Mouse (Mus musculus): ENCODE measurements around the gene Spic.
"Not testable (repeated sequence)": the region's sequence is repeated elsewhere in the genome, so short reads cannot be mapped to it uniquely, and the experiment has no call there.

Spic gene

GRCm38 (mm10) chr10:88684925-88685324, at the start of gene Spic:
Gene Spic (minus strand): TSS chr10:88685015.
- in situ Hi-C loops (cut with MboI, MseI), result no loop called here

GRCm38 (mm10) chr10:88732309-88732622, 47.5 kb upstream of the Spic start:
- in situ Hi-C loops (cut with MboI, MseI), result loop anchor here (5.0 kb wide), 1 partner anchor 345 kb away; no protein-coding TSS in a partner anchor

GRCm38 (mm10) chr10:88731496-88732308, 46.9 kb upstream of the Spic start:
- in situ Hi-C loops (cut with MboI, MseI), result loop anchor here (5.0 kb wide), 1 partner anchor 344 kb away; no protein-coding TSS in a partner anchor

- in situ Hi-C loops (cut with MboI, MseI), result loop anchor here (5.0 kb wide), 1 partner anchor 344 kb away; no protein-coding TSS in a partner anchor
Measured at GRCm38 (mm10) chr10:88730571-88731495, 46.0 kb upstream of the Spic start, which contains the start of gene Arl1. Gene Arl1 (plus strand): TSS chr10:88730858.

- in situ Hi-C loops (cut with MboI, MseI), result no loop called here
Measured at GRCm38 (mm10) chr10:88728166-88728565, 43.4 kb upstream of the Spic start.

- in situ Hi-C loops (cut with MboI, MseI), result no loop called here
Measured at GRCm38 (mm10) chr10:88727128-88727527, 42.3 kb upstream of the Spic start.

GRCm38 (mm10) chr10:88725343-88725742, 40.5 kb upstream of the Spic start:
- in situ Hi-C loops (cut with MboI, MseI), result no loop called here

GRCm38 (mm10) chr10:88719618-88720017, 34.8 kb upstream of the Spic start:
- in situ Hi-C loops (cut with MboI, MseI), result no loop called here

GRCm38 (mm10) chr10:88717756-88718025, 32.9 kb upstream of the Spic start:
- in situ Hi-C loops (cut with MboI, MseI), result no loop called here

- in situ Hi-C loops (cut with MboI, MseI), result no loop called here
Measured at GRCm38 (mm10) chr10:88716986-88717755, 32.4 kb upstream of the Spic start.

- in situ Hi-C loops (cut with MboI, MseI), result no loop called here
Measured at GRCm38 (mm10) chr10:88715621-88716020, 30.8 kb upstream of the Spic start.

GRCm38 (mm10) chr10:88714744-88715143, 29.9 kb upstream of the Spic start:
- in situ Hi-C loops (cut with MboI, MseI), result no loop called here

GRCm38 (mm10) chr10:88712359-88712758, 27.5 kb upstream of the Spic start:
- in situ Hi-C loops (cut with MboI, MseI), result no loop called here

- in situ Hi-C loops (cut with MboI, MseI), result no loop called here
Measured at GRCm38 (mm10) chr10:88708671-88709523, 24.1 kb upstream of the Spic start.

- in situ Hi-C loops (cut with MboI, MseI), result no loop called here
Measured at GRCm38 (mm10) chr10:88700938-88701337, 16.1 kb upstream of the Spic start.

GRCm38 (mm10) chr10:88682904-88683563, 1.8 kb downstream of the Spic start:
- in situ Hi-C loops (cut with MboI, MseI), result no loop called here

- in situ Hi-C loops (cut with MboI, MseI), result no loop called here
Measured at GRCm38 (mm10) chr10:88672825-88673224, 12.0 kb downstream of the Spic start.

- in situ Hi-C loops (cut with MboI, MseI), result no loop called here
Measured at GRCm38 (mm10) chr10:88672123-88672522, 12.7 kb downstream of the Spic start.

- in situ Hi-C loops (cut with MboI, MseI), result no loop called here
Measured at GRCm38 (mm10) chr10:88669719-88670118, 15.1 kb downstream of the Spic start.

GRCm38 (mm10) chr10:88663856-88664255, 21.0 kb downstream of the Spic start:
- in situ Hi-C loops (cut with MboI, MseI), result not testable (repeated sequence)
